Mouse (Mus musculus): ENCODE measurements around the gene Ogdh.

Ogdh gene

DNA sequence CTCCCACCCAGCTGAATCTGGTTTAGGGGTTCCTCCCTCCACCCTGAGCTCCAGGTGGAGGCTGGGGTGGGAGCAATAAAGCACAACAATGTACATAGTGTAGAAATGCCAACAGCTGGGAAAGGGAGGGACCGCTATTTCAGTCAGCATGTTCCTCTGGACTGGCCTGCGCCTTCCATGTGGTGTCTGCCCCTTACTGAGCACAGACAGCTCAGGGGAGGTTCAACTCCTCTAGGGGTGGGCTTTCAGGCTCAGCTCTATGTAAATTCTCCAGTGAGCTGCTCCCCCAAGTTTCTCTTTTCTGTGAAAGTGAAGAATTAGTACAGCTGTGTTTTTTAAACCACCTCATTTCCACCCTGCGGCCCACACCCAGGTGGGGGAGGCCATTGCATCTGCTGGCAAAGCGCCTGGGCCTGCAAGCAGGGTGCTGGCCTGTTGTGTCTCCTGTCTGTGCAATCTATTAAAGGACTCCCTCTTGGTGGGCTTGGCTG, 114.2 kb downstream of the Ogdh start:
- no peak for DNase-seq (ENCODE audit: low spot score in 2 of 2)
